Mouse (Mus musculus): ENCODE data around the gene Prpf39. TPM values are rescaled to one million over a fixed set of nuclear protein-coding genes. Genes with fewer than 3 reads are reported as not detected.

The Prpf39 gene
- 81.1 and 81.9 TPM in 2 replicates for polyA plus RNA-seq (2016; fragmentation: Nextera tagmentation; extraction: Ambion mirVana)

GRCm38 (mm10) chr12:65036190-65036870 is at the start of gene Prpf39:
Prpf39 (plus strand) TSS chr12:65036333.
- WGBS, result under 1% methylated on average over 65 of the region's 65 CpGs
- Histone ChIP-seq H3K36me3 (no peaks in the 10 kb centered on the region), H3K4me3 (replicated peaks) (peak within 1 kb of the TSS; percentile 88), H3K9me3 (no peaks in the 10 kb centered on the region), H3K4me2 (peak within 1 kb of the TSS; percentile 67), H3K9ac (replicated peaks) (peak within 1 kb of the TSS; percentile 94), H3K27ac (peak within 1 kb of the TSS; percentile 93), H3K27me3 (no peaks in the 10 kb centered on the region), H3K4me1 (replicated peaks) (peaks cover 13% of the 10 kb centered on the region)
- ATAC-seq (ENCODE audit: insufficient number of reproducible peaks, insufficient read depth, low FRiP score, low TSS enrichment, low read depth), result peak; percentile 83

GRCm38 (mm10) chr12:65007725-65008124 is 28.4 kb upstream of the Prpf39 start:
- Histone ChIP-seq H3K9me3 (no peaks in the 10 kb centered on the region), H3K27me3 (no peaks in the 10 kb centered on the region), H3K36me3 (peaks cover 72% of the 10 kb centered on the region), H3K27ac (no peak overlapping the region), H3K4me2 (no peak overlapping the region), H3K9ac (replicated peaks) (no peak overlapping the region), H3K4me3 (replicated peaks) (no peak overlapping the region), H3K4me1 (replicated peaks) (no peaks in the 10 kb centered on the region)
- no peak for ATAC-seq (ENCODE audit: insufficient number of reproducible peaks, insufficient read depth, low FRiP score, low TSS enrichment, low read depth)
- WGBS, result 97% methylated on average over 3 of the region's 3 CpGs

- no peak overlapping the region for H3K4me3 ChIP-seq (replicated peaks)
- no peaks in the 10 kb centered on the region for H3K27me3 ChIP-seq
- no peaks in the 10 kb centered on the region for H3K9me3 ChIP-seq
- no peak overlapping the region for H3K4me2 ChIP-seq
- 97% methylated on average over 6 of the region's 6 CpGs for WGBS
- no peak overlapping the region for H3K9ac ChIP-seq (replicated peaks)
- peaks cover 22% of the 10 kb centered on the region; the same call in 1 of the 2 replicates for H3K36me3 ChIP-seq
- H3K27ac ChIP-seq, result no peak overlapping the region
- no peak for ATAC-seq (ENCODE audit: insufficient number of reproducible peaks, insufficient read depth, low FRiP score, low TSS enrichment, low read depth)
- H3K4me1 ChIP-seq (replicated peaks), result no peaks in the 10 kb centered on the region
These were observed 13.3 kb upstream of the Prpf39 start for GRCm38 (mm10) chr12:65022842-65023241.

- 0 out of 2 replicates have a peak, but pooled peaks have one; percentile 18 for ATAC-seq (ENCODE audit: insufficient number of reproducible peaks, insufficient read depth, low FRiP score, low TSS enrichment, low read depth)
- H3K27ac ChIP-seq, result no peak overlapping the region
These were observed 319 bp upstream of the Prpf39 start for GRCm38 (mm10) chr12:65035839-65036189.

GRCm38 (mm10) chr12:65036892-65037545 is 886 bp downstream of the Prpf39 start:
- Histone ChIP-seq H3K9me3 (no peaks in the 10 kb centered on the region), H3K36me3 (no peaks in the 10 kb centered on the region), H3K9ac (replicated peaks) (peak overlapping the region; percentile 94), H3K4me2 (peak overlapping the region; percentile 67), H3K4me3 (replicated peaks) (peak overlapping the region; percentile 88), H3K27ac (no peak overlapping the region), H3K27me3 (no peaks in the 10 kb centered on the region), H3K4me1 (replicated peaks) (peaks cover 13% of the 10 kb centered on the region)
- no peak for ATAC-seq (ENCODE audit: insufficient number of reproducible peaks, insufficient read depth, low FRiP score, low TSS enrichment, low read depth)
- WGBS, result 18% methylated on average over 18 of the region's 18 CpGs

More at GRCm38 (mm10) chr12:65035839-65036189, 319 bp upstream of the Prpf39 start:
- H3K9ac ChIP-seq (replicated peaks), result peak overlapping the region; percentile 94; the same call in 1 of the 2 replicates
- peaks cover 13% of the 10 kb centered on the region for H3K4me1 ChIP-seq (replicated peaks)
- no peaks in the 10 kb centered on the region for H3K36me3 ChIP-seq
- peak overlapping the region; percentile 88 for H3K4me3 ChIP-seq (replicated peaks)
- no peaks in the 10 kb centered on the region for H3K27me3 ChIP-seq
- WGBS, result 50% methylated on average over 8 of the region's 8 CpGs
- H3K4me2 ChIP-seq, result peak overlapping the region; percentile 67
- H3K9me3 ChIP-seq, result no peaks in the 10 kb centered on the region

- H3K4me1 ChIP-seq (replicated peaks), result peaks cover 13% of the 10 kb centered on the region
- H3K4me2 ChIP-seq, result peak overlapping the region; percentile 67
- WGBS, result 20% methylated on average over 4 of the region's 4 CpGs
- H3K36me3 ChIP-seq, result no peaks in the 10 kb centered on the region
- H3K9ac ChIP-seq (replicated peaks), result no peak overlapping the region
- no peaks in the 10 kb centered on the region for H3K9me3 ChIP-seq
- no peaks in the 10 kb centered on the region for H3K27me3 ChIP-seq
- ATAC-seq (ENCODE audit: insufficient number of reproducible peaks, insufficient read depth, low FRiP score, low TSS enrichment, low read depth), result no peak
- peak overlapping the region; percentile 88 for H3K4me3 ChIP-seq (replicated peaks)
- no peak overlapping the region for H3K27ac ChIP-seq
These were observed 1.4 kb downstream of the Prpf39 start for GRCm38 (mm10) chr12:65037546-65037937.

- H3K27me3 ChIP-seq, result no peaks in the 10 kb centered on the region
- no peak overlapping the region for H3K9ac ChIP-seq (replicated peaks)
- H3K4me1 ChIP-seq (replicated peaks), result no peaks in the 10 kb centered on the region
- H3K36me3 ChIP-seq, result peaks cover 47% of the 10 kb centered on the region
- no peaks in the 10 kb centered on the region for H3K9me3 ChIP-seq
- ATAC-seq (ENCODE audit: insufficient number of reproducible peaks, insufficient read depth, low FRiP score, low TSS enrichment, low read depth), result no peak
- H3K4me2 ChIP-seq, result no peak overlapping the region
- H3K4me3 ChIP-seq (replicated peaks), result no peak overlapping the region
- no peak overlapping the region for H3K27ac ChIP-seq
These were observed 12.7 kb downstream of the Prpf39 start for GRCm38 (mm10) chr12:65048799-65049198.

GRCm38 (mm10) chr12:65058203-65058602 is 22.1 kb downstream of the Prpf39 start:
- WGBS, result 80% methylated on average over 2 of the region's 2 CpGs
- H3K4me3 ChIP-seq (replicated peaks), result no peak overlapping the region
- H3K27me3 ChIP-seq, result no peaks in the 10 kb centered on the region
- peaks cover 71% of the 10 kb centered on the region for H3K36me3 ChIP-seq
- H3K9ac ChIP-seq (replicated peaks), result no peak overlapping the region
- H3K4me2 ChIP-seq, result no peak overlapping the region
- ATAC-seq (ENCODE audit: insufficient number of reproducible peaks, insufficient read depth, low FRiP score, low TSS enrichment, low read depth), result no peak
- no peak overlapping the region for H3K27ac ChIP-seq
- H3K9me3 ChIP-seq, result no peaks in the 10 kb centered on the region
- H3K4me1 ChIP-seq (replicated peaks), result no peaks in the 10 kb centered on the region

GRCm38 (mm10) chr12:65061082-65061481 is 24.9 kb downstream of the Prpf39 start:
- Histone ChIP-seq H3K27ac (no peak overlapping the region), H3K4me3 (replicated peaks) (no peak overlapping the region), H3K4me2 (no peak overlapping the region), H3K4me1 (replicated peaks) (no peaks in the 10 kb centered on the region), H3K36me3 (peaks cover 73% of the 10 kb centered on the region), H3K9ac (replicated peaks) (no peak overlapping the region), H3K27me3 (no peaks in the 10 kb centered on the region), H3K9me3 (no peaks in the 10 kb centered on the region)
- no peak for ATAC-seq (ENCODE audit: insufficient number of reproducible peaks, insufficient read depth, low FRiP score, low TSS enrichment, low read depth)

GRCm38 (mm10) chr12:65065241-65065640 is 29.1 kb downstream of the Prpf39 start:
- no peak overlapping the region for H3K9ac ChIP-seq (replicated peaks)
- no peaks in the 10 kb centered on the region for H3K27me3 ChIP-seq
- H3K27ac ChIP-seq, result no peak overlapping the region
- H3K36me3 ChIP-seq, result peaks cover 71% of the 10 kb centered on the region
- no peaks in the 10 kb centered on the region for H3K4me1 ChIP-seq (replicated peaks)
- no peaks in the 10 kb centered on the region for H3K9me3 ChIP-seq
- no peak overlapping the region for H3K4me2 ChIP-seq
- WGBS, result 68% methylated on average over 2 of the region's 2 CpGs
- H3K4me3 ChIP-seq (replicated peaks), result no peak overlapping the region
- no peak for ATAC-seq (ENCODE audit: insufficient number of reproducible peaks, insufficient read depth, low FRiP score, low TSS enrichment, low read depth)

- H3K27ac ChIP-seq, result no peak overlapping the region
- ATAC-seq (ENCODE audit: insufficient number of reproducible peaks, insufficient read depth, low FRiP score, low TSS enrichment, low read depth), result no peak
- no peaks in the 10 kb centered on the region for H3K9me3 ChIP-seq
- H3K4me3 ChIP-seq (replicated peaks), result no peak overlapping the region
- H3K4me2 ChIP-seq, result no peak overlapping the region
- H3K27me3 ChIP-seq, result no peaks in the 10 kb centered on the region
- H3K4me1 ChIP-seq (replicated peaks), result no peaks in the 10 kb centered on the region
- 77% methylated on average over 3 of the region's 3 CpGs for WGBS
- H3K9ac ChIP-seq (replicated peaks), result no peak overlapping the region
- peaks cover 62% of the 10 kb centered on the region for H3K36me3 ChIP-seq
These were observed 30.1 kb downstream of the Prpf39 start for GRCm38 (mm10) chr12:65066234-65066633.
